Mouse (Mus musculus): ENCODE results near the gene Fjx1. TPM values are rescaled to one million over a fixed set of nuclear protein-coding genes. Genes with fewer than 3 reads are reported as not detected.

Fjx1 gene
- total RNA-seq, 1 experiment from 2014 or later: 0.85 TPM

- DNase-seq: no peak
Measured at GRCm38 (mm10) chr2:102426434-102426833, 25.9 kb downstream of the Fjx1 start.

- no peak for DNase-seq
Measured at GRCm38 (mm10) chr2:102416149-102416743, 36.1 kb downstream of the Fjx1 start.

- DNase-seq: no peak
Measured at GRCm38 (mm10) chr2:102412738-102413137, 39.6 kb downstream of the Fjx1 start.

- DNase-seq: no peak
Measured at GRCm38 (mm10) chr2:102410615-102411014, 41.7 kb downstream of the Fjx1 start.

- no peak for DNase-seq
Measured at GRCm38 (mm10) chr2:102409741-102410140, 42.6 kb downstream of the Fjx1 start.

- DNase-seq: no peak
Measured at GRCm38 (mm10) chr2:102407363-102408184, 44.7 kb downstream of the Fjx1 start, which contains the start of gene Trim44. Trim44 (minus strand) TSS chr2:102407828.

- no peak for DNase-seq
Measured at GRCm38 (mm10) chr2:102406324-102407304, 45.7 kb downstream of the Fjx1 start.

GRCm38 (mm10) chr2:102403982-102404381, 48.3 kb downstream of the Fjx1 start:
- no peak for DNase-seq

- no peak for DNase-seq
Measured at GRCm38 (mm10) chr2:102403306-102403705, 49.0 kb downstream of the Fjx1 start.

- no peak for DNase-seq
Measured at GRCm38 (mm10) chr2:102401352-102401692, 51.0 kb downstream of the Fjx1 start.

GRCm38 (mm10) chr2:102400605-102401351, 51.5 kb downstream of the Fjx1 start:
- DNase-seq: peak; percentile 91

- no peak for DNase-seq
Measured at GRCm38 (mm10) chr2:102399864-102400604, 52.3 kb downstream of the Fjx1 start.

Other genes with a start within 250 kb of the Fjx1 start
- 64.5 and 76.8 TPM in 2 replicates for gene Trim44, start 44.7 kb downstream of the Fjx1 start, total RNA-seq (2021)
- 4.8 and 4.9 TPM in 2 replicates for gene Pamr1, start 97.5 kb upstream of the Fjx1 start, total RNA-seq (2021)
- gene Slc1a2, start 206.2 kb upstream of the Fjx1 start, total RNA-seq (2021): 1.9 and 2.4 TPM in 2 replicates